Mouse (Mus musculus) ovary, postnatal 14 days (tissue): ENCODE data around the gene Pde1c.

ENCODE experiments used
- DNase-seq: peaks from one replicate; pipeline ENCODE4 v3.0.0; 2022; ENCODE audit warnings: low spot score

The Pde1c gene

GRCm38 (mm10) chr6:56331432-56331831, 237.5 kb downstream of the Pde1c start:
- DNase-seq = no peak

GRCm38 (mm10) chr6:56328103-56328502, 240.8 kb downstream of the Pde1c start:
- no peak for DNase-seq

GRCm38 (mm10) chr6:56322799-56323198, 246.1 kb downstream of the Pde1c start:
- no peak for DNase-seq

GRCm38 (mm10) chr6:56310318-56310717, 258.6 kb downstream of the Pde1c start:
- no peak for DNase-seq

GRCm38 (mm10) chr6:56306066-56306465, 262.8 kb downstream of the Pde1c start:
- DNase-seq = no peak

GRCm38 (mm10) chr6:56292176-56292575, 276.7 kb downstream of the Pde1c start:
- DNase-seq = no peak

GRCm38 (mm10) chr6:56289307-56289706, 279.6 kb downstream of the Pde1c start:
- no peak for DNase-seq

GRCm38 (mm10) chr6:56284821-56285220, 284.1 kb downstream of the Pde1c start:
- no peak for DNase-seq

- no peak for DNase-seq
Measured at GRCm38 (mm10) chr6:56275461-56275860, 293.4 kb downstream of the Pde1c start.

- no peak for DNase-seq
Measured at GRCm38 (mm10) chr6:56271741-56272140, 297.2 kb downstream of the Pde1c start.

- DNase-seq = no peak
Measured at GRCm38 (mm10) chr6:56264509-56264908, 304.4 kb downstream of the Pde1c start.

GRCm38 (mm10) chr6:56260118-56260517, 308.8 kb downstream of the Pde1c start:
- DNase-seq = no peak

GRCm38 (mm10) chr6:56257555-56258297, 311.2 kb downstream of the Pde1c start:
- DNase-seq = no peak

GRCm38 (mm10) chr6:56250091-56250490, 318.8 kb downstream of the Pde1c start:
- no peak for DNase-seq

GRCm38 (mm10) chr6:56191426-56192140, 377.3 kb downstream of the Pde1c start:
- no peak for DNase-seq

GRCm38 (mm10) chr6:56176485-56176884, 392.4 kb downstream of the Pde1c start:
- no peak for DNase-seq

- DNase-seq = no peak
Measured at GRCm38 (mm10) chr6:56172172-56172571, 396.7 kb downstream of the Pde1c start.

GRCm38 (mm10) chr6:56168736-56169135, 400.2 kb downstream of the Pde1c start:
- no peak for DNase-seq

GRCm38 (mm10) chr6:56158217-56158616, 410.7 kb downstream of the Pde1c start:
- DNase-seq = no peak

- no peak for DNase-seq
Measured at GRCm38 (mm10) chr6:56156836-56157235, 412.1 kb downstream of the Pde1c start.

GRCm38 (mm10) chr6:56130493-56131159, 438.3 kb downstream of the Pde1c start:
- DNase-seq = no peak

GRCm38 (mm10) chr6:56099520-56100101, 469.3 kb downstream of the Pde1c start:
- no peak for DNase-seq

GRCm38 (mm10) chr6:56098427-56098826, 470.5 kb downstream of the Pde1c start:
- DNase-seq = no peak
